Mouse (Mus musculus) heart, adult 18-20 months (tissue): ENCODE data around the gene Idh1. TPM values are rescaled to one million over a fixed set of nuclear protein-coding genes. Genes with fewer than 3 reads are reported as not detected.

Experiments
- DNase-seq, 2 experiments: peaks; one replicate each; pipeline ENCODE4 v3.0.0; 2021 to 2022; ENCODE audit warnings: mixed read lengths in 1 of 2
- total RNA-seq, 2 experiments: library from RNA; stranded (reverse); gene quantifications; 2 replicates each; pipeline ENCODE4 v1.2.3; 2021

The Idh1 gene
- total RNA-seq, 2 experiments from 2014 or later = 68.5 to 84.3 TPM

DNA sequence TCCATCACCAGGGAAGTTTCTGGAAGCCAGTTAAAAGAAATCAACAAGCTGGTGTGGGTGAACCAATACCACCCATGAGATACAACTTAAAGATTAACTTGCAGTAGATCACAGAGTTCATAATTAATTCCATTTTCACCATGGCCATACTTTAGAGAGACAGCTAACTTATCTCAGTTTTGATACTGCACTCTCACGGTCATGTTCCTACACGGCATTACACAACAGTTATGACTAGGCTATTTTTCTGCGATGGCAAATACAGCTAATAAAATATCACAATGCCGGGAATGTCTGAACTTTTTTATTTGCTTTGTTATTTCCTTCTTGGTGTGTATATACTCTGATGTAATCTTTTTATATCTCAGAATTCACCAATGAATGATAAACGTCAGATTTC is 9.4 kb downstream of the Idh1 start:
- DNase-seq = peak; percentile 38 to 45

DNA sequence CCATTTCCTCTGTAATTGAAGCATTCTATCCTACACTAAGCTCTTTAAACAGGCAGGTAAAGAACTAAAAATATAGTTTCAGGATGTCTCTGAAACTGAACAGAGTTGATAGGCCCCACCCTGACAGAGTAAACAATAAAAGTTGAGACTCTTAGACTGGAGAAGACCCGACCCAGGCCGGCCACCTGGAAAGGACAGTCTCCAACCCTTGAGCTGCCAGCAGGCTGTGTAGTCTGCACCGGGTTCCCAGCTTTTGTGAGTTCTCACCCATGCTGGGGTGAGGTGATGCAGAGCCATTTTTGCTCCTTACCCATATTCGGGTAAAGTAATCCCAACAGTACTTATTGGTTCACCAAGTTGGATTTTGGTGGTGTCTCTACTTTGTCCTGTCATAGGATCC is 10.1 kb downstream of the Idh1 start:
- peak; percentile 12 to 41 for DNase-seq

DNA sequence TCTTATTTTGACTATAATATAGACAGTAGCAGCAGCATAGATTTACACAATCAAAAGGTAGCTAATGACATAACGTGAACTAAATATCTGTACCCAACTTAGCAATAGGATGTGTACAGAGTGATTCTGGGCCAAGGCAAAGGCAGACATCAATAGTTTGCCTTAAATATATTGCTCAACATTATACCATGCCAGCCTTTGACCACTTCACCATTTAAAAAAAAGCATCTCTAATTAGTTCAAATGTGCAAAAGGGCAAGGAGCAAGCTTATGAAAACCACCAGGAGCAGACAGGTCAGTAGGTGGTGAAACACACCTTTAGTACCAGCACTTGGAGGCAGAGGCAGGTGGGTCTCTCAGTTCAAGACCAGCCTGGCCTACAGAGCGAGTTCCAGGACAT is 12.6 kb downstream of the Idh1 start:
- no peak for DNase-seq

DNA sequence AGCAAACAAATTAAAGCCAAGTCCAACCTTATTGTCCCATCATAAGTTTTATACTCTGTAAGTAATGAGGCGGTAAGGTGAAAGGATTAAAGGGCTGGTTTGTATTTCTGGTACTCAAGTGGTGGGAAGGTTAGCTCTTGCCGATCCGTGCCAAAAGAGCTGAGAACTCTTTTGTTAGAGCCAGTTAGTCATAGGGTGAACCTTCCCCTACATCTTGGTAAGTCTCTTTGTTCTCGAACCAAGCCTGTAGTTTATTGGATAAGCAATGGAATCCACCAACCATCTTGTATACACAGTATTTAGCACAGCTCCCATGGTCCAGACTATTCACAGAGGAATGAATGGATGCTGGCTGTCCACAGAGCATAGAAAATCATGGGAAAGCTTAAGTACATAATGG is 14.7 kb downstream of the Idh1 start:
- peak in 1 of 2 experiments; percentile 11 for DNase-seq

DNA sequence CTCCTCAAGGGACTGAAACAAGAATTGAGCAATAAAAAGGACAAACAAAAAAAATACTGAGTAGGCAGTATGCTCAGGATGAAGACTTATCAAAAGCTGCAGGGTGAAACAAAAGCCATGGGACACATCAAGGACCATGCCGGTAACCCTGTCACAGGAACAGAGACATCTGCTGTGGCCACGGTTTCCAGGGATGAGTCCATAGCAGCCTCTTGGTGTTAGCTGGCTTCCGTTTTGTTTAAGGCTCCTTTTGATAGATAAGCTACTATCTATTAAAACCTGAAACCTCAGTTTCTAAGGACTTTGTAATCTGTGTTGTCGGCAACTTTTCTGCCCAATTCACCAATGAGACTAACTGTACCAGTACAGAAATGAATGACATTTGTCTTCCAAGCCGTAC is 16.4 kb downstream of the Idh1 start:
- DNase-seq = no peak

DNA sequence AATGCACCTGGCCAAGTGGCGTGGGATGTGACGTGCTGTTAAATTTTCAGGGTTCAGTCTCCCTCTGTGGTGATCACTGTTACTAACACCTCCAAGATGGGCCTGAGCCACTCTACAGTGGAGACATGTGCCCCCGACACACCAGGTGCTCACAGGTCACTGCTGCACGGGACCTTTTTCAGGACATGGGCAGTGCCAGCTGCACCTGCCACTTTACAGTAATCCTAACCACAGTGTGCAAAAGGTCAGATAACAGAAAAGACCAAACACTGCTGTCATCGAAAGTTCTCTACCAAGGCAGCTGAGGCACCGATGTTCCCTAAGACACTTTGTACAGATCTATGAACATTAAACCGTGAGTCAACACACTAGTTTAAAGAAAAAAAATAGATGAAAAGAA is 16.8 kb downstream of the Idh1 start:
- no peak for DNase-seq

DNA sequence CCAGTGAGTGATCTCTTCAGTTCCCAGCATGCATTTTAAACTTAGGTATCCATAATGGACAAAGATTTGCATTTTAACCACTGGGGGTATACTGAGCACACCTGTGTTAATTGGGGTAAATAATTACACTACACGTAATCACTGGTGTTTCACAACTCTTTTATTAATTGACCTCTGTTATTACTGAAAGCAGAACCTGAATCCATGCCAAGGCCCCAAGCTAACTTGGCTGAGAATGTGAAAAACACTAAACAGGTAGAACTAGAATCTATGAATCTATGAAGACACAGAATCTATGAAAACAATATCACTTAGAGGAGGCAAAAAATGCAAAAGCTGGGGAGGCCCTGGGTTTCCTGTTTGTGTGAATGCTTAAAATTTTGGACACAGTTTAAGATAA is 18.8 kb downstream of the Idh1 start:
- no peak for DNase-seq

DNA sequence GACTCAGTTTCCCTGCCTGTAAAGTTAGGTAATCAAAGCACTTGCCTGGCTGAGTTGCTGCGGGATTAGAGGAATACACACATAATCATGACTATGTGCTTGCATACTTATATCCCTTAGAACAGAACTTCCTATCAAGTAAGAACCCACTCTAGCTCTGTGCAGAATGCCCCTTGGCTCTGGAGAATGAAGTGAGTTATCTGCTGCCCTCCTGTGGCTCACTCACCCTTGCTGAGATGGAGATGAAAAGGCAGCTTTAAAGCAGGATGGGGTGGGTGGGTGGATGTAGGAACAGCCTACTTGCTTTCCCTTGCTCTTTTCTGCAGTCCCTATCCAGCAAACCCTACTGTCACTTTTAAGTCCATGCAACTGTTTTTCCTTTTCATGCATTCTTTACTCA is 24.1 kb downstream of the Idh1 start:
- no peak for DNase-seq

DNA sequence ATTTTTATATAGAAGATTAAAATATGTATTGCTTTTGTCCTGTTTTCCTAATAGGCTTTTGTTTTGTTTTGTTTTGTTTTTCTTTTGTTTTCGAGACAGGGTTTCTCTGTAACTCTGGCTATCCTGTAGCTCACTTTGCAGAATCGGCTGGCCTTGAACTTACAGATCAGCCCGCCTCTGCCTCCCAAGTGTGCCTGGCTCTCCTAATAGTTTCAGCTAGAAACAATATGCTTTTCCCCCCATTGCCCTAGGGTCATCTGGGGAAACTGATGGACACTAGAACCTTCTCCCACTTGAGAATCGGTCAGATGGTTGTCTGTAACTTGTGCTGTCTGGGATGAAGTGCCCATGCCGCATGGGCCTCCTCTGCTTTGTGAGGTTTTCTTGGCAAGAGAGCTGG is 30.2 kb downstream of the Idh1 start:
- no peak for DNase-seq

DNA sequence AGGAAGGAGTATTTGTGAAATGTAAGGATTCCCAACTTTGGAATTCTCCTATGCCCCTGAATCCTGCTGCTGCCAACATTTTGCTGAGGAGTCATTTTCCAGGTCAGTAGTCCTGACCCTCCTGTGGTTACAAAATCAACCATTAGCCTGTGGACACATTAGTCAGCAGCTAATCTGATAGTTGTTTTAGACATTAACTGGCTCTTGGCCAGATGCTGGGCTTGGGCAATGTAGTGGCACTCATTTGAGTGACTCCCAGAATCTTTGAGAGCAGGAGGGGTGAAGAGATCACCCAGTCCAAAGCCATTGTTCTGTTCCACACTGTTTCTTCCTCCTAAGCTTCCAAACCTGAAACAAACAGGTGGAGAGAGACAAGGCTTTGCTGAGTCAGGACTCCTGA is 31.5 kb downstream of the Idh1 start:
- DNase-seq = no peak

DNA sequence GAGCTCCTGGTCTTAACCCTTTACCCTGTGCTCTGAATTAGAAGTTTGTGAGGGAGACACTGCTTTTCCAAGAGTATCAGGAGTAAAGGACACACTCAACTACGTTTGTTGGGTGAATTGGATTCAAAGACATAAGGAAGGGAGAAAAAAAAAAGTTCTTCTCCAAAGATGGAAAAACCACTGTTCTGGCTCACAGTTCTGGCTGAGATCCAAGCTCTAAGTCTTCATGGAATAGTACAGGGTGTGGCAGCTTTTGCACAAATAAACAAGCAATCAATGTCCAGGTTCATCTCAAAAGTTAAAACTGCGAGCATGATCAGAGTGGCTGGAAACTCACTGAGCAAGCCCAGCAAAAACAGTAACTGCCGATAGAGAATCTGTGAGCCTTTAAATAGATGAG is 38.3 kb downstream of the Idh1 start:
- no peak for DNase-seq

DNA sequence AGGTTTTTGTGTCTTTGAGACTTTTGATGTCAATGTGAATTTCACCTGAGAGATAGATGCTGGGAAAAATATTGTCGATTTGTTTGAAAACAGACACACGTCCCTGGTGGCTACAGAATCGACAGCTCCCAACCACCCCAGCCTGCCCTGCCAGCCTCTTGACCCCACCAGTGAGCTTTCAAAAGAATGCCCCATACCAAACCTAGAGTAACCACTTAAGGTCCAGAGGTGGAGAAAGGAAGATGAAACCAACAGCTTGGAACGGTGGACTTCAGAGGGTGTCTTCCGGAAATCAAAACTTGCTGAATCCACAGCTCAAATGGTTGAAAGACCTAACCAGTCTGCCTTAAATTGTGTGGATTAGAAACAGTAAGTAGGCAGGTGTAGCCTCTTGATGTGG is 39.0 kb downstream of the Idh1 start:
- DNase-seq = no peak

DNA sequence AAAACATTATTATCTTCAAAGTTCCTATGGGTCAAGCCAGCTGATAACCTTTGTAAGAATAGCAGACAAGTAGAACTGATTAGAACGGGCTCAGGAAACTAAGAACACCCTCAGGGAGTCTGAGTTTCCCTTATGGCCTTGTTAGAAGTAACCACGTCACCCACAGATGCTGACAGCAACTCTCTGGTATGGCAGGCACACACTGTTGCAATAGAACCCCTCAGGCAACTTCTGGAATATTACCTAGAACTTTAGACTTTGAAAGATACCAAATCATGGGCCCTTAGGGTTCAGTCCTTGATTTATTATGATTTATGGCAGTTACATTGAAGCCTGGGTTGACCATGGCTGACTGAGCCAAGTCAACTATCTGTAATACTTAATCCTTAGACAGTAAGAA is 39.7 kb downstream of the Idh1 start:
- DNase-seq = no peak

DNA sequence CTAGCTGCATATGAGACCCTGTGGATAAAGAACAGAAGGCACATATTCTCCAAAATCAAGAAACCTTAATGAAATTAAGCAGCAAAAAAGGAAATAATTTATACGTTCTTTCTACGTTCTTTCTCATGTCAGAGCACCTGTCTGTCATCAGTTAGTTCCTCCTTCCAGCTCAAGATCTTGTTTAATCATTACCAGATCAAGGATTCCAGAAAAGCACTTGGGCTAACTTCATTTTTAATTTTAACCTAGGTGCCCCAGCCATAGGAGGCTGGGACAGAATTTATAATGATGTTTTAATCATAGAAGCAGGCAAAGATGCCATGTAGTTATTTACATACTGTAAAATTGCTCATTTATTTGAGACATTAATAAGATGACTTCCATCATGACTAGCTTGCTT is 41.5 kb downstream of the Idh1 start:
- no peak for DNase-seq

DNA sequence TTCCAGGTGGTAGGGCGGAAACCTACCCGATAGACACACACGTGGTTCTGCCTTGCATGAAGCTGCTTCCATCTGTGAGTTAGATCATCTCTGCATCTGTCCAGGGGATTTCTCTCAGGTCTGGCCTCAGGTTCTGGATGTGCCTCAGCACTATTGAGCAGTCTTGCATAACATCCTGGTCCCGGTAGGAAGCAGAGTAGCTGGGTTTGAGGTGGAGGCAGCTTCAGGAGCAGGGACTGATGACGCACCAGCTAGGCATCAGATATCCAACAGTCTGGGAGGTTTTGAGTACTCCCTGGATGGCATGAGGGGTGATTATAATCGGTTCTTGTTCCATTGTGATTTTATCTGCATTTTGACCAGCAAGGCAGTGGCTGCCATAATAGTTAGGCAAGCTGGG is 48.7 kb downstream of the Idh1 start:
- no peak for DNase-seq

DNA sequence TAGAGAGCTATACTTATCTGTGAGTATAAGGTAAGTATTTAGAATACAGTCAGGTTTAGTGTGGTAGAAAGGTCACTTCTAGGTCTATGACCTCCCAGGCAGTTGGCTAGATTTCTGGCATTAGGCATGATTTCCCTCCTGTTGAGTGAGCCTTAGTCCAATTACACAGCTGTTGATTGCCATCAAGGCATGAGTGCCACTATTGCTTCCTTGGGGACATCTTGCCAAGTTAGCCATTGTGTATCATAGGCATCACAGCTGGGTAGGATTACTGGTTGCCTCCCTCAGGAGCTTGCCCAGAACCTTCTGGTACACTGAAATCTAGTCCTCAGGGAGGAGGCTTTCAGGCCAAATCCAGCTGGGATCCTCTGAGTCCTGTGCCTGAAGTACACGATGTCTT is 53.5 kb downstream of the Idh1 start:
- no peak for DNase-seq

DNA sequence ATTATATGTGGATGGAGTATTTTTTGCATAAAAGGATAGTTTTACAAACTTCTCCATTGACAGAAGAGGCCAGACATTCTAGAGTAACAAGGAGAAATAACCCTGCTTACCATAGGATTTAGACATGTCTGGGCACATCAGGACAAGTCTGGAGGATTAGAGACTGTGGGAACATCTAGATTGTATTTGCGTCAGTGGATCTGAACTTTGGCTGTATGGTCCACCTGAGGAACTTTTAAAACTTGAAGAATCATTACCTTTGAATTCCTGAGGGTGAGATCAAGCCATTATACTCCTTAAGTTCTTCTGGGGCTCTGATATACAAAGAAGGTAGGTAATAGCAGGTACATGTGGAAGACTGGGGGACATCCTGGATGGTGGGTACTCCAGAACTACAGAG is 54.6 kb downstream of the Idh1 start:
- DNase-seq = no peak

DNA sequence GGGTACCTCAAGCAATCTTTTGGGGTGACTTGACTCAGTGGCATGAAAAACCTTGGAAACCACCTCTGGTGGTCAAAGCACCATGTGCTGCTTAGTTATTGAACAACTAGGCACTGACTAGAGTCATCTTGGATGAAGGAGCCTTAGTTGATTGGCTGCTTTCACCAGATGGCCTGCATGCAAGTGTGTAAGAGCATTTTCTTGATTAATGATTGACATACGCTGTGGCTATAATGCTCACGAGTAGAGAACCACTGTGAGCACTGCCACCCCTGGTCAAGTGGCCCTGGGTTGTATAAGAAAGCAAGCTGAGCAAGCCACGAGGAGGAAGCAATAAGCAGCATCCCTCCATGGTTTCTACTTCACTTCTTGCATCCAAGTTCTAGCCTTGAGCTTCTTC is 56.1 kb downstream of the Idh1 start:
- no peak for DNase-seq

DNA sequence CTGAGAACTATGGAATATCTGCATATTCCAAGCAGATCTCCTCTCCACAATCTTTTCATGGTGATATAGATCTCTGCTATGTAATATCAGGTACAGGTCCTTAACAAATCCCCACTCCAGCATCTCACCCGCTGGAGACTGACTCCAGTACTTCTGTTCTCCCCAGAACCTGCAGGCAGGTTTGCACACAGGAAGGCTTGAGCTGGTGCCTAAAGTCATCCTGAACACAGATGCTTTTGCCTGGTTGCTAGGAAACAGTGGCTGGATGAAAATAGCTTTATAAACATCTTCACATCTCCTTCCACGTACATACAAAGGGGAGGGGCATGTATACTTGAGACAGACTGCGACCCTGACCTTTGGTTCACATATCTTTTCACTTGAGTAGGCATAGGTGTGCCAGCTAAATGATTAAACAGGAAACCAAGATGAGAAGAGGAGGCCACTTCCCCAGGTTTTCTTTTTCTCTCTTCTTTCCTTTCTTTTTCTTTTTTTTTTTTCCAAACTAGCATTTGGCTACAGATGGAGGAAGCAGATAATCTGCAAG is 56.6 kb downstream of the Idh1 start:
- DNase-seq = no peak

DNA sequence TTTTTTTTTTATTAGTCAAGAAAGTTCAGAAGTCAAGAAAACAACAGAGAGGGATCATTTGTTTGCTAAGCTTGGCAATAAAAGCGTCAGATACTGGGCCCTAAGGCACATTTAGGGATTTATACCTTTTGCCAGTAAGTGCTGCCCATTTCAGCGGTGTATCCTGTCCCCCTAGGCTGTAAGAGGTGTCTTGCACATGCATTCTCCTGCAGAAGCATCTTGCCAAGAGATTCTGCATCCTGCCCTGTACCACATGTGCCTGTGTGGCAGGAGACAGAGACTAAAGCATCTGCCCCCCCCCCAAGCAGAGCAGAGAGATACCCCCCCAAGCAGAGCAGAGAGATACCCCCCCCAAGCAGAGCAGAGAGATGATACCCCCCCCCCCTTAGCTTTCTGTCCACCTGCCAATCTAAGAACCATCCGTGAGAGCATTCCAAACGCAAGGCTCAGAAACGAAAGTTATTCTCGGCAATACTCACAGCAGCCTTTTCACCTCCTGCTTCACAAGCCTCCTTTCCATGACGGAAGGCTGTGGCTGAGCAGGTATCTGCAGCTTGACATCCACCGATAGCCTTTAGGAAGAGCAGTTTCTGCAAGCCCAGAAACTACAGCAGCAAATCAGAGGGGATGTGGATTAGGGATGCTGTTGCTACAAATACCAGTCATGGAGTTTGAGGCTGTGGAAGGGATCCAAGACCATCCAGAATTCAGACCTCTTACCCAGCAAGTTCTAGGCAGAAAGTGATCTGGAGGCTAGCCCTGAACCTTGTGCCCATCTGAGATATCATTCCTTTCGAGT is 63.5 kb downstream of the Idh1 start, which contains the start of gene D630023F18Rik:
Gene D630023F18Rik, minus strand, starts transcription at position 641 of the 799 bp plus-strand sequence.
- no peak for DNase-seq

DNA sequence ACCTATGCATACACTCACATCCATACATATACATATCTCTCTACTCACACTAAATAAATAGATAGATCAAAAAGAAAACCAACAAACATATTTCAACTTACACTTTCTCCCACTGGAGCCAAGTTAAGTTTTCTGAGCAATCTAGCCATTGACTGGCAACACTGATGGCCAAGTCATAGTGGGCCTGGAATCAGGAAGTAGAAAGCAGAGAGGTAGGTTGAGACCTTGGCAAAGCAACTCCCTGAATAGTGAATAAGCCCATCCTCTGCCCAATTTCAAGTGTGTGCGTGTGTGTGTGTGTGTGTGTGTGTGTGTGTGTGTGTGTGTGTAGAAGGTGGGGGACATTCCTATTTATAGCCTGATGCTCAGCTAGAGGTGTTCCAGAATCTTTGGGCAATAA is 66.9 kb downstream of the Idh1 start, which contains the start of gene Gm28845:
Gene Gm28845, minus strand, starts transcription at position 121 of the 400 bp plus-strand sequence.
- DNase-seq = no peak

DNA sequence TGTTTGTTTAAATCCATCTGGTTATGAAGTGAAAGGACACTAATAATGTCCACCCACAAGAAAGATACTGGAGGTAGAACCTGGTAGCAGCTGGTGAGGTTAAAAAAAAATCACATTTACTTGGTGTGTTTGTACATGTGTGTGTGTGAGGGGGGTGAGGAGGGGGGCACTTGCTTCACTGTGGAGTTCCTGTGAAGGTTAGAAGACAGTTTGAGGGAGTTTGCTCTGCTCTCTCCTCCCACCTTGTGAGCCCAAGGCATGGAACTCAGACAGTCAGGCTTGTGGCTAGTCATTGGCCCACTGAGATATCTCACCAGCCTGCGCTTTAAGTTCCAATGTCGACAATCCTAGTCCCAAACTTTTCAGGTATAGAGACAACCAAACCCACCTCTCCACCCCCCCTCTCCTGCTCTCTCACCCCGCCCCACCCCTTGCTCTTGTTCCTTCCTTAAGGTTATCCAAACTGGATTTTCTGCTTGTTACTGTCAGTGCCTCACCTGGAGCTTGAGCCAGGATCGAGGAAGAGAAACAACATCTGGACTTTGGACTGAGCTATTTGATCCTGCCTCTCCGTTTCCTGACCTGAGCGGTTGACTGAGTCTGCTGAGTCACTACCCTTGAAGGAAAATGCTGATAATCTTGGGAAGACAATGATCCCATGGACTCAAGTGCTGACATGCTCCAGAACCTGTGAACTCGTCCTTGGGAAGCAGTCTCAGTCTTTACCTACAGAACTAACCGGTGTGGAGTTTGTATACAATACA is 68.0 kb downstream of the Idh1 start:
- no peak for DNase-seq

DNA sequence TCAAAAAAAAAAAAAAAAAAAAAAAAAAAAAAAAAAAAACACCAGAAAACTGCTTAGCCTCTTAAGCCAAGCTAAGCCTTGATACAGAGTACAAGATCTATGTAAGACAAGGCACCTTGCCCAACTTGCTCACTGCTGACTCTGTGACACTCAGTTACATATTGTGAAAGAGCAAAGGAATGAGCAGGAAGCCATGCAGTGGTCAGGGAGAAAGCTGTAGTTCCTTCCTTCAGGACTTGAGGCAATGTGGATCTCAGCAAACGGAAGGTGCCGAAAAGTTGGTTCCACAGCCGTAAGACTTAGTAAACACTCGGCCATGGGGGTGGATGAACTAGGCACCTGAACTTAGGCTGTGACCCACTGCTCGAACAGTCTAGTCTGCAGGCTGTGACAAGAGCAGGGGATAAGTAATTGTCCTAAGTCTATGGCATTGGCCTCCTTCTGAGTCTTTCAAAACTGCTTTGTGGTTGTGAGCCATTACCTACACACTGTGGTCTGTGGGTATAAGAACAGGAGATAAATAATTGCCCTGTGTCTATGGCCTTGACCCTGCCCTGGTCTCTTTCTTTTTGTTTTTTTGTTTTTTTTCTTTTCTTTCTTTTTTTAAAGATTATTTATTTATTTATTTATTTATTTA is 72.6 kb downstream of the Idh1 start:
- peak; percentile 10 to 11 for DNase-seq
